Mouse (Mus musculus) cerebellum, postnatal 36 days (tissue): ENCODE results near the gene Dus4l.
"Not testable (repeated sequence)": the region's sequence is repeated elsewhere in the genome, so short reads cannot be mapped to it uniquely, and the experiment has no call there.

Source experiments
- DNase-seq, 2 experiments: peaks; one replicate each; pipeline ENCODE4 v3.0.0; 2021 to 2022; ENCODE audit warnings: mixed read lengths in 2 of 2

Gene Dus4l

DNA sequence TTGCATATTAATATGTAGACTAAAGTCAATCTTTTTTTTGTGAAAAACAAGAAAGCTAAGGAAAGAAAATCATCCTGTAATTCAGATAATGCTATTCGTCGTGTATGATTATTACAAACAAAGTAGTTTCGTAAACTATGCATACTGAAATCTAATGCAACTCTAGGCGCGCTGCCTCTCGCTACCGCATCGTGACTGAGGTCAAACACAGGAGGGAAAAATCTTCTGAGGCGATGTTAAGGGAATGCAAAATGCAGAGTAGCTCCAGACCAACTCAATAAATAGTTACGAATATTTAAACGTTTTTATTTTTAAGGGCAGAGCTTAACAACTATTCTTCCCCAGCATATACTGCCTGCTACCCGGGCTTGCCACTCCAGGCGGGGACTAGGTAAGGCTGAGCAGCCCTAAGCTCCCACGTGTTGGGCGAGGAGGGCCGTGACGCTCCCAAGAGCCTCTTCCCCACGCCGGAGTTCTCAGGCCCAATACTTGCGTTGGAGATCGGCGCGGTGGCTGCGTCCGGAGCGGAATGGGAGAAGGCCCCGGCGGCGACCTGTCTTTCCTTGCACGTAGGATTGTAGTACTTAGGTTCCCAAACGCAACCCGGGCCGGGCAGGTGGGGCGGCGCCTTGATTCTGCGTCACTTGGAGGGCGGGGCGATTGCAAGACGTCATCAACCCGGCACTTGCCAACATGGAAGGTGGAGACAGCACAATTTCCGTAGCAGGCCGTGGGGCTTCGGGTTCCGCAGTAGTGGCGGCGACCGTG is at the start of gene Dus4l, which contains the start of gene Cog5:
Dus4l (minus strand) TSS at position 630 of the 768 bp plus-strand sequence.
Cog5 (plus strand) TSS at position 673 of the 768 bp plus-strand sequence.
- DNase-seq, result peak; percentile 97 to 99

- no peak for DNase-seq
Measured at GRCm38 (mm10) chr12:31703904-31704303, 49.3 kb upstream of the Dus4l start.

DNA sequence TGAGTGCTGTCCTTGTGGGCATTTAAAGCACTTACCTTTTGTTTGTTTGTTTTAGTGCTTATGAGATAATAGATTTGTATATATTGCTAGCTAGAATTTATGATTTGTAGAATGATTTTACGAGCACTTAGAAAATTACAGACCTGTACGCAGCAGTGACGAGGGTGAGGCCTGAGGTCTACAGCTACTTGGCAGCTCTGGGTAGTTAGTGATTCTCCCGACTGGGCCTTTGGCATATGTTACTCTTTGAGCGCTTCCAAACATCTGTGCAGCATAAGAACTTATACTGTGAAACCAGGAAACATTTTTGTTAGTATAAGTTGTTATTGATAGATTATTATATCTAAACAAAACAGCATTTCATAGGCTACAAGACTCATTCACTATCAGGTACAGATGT is 46.8 kb upstream of the Dus4l start:
- DNase-seq, result no peak

- DNase-seq, result no peak
Measured at GRCm38 (mm10) chr12:31700623-31701347, 46.2 kb upstream of the Dus4l start.

DNA sequence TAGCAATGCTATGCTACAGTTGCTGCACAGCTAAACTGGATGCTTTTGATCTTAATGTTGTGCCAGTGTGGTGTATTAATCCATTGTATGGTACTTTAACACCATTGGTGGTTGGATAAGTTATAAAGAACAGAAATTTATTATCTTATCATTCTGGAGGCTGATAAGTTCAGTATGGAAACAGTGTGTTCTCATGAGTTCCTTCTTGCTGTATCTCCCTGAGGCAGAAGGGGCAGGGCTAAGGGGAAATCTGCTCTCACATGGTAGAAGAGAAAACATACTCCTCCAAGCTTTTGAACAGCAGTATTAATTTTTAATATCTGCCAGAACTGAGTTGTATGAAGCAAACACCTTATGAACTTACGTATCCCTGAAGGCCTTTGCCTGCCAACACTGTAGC is 38.7 kb upstream of the Dus4l start:
- DNase-seq, result no peak

DNA sequence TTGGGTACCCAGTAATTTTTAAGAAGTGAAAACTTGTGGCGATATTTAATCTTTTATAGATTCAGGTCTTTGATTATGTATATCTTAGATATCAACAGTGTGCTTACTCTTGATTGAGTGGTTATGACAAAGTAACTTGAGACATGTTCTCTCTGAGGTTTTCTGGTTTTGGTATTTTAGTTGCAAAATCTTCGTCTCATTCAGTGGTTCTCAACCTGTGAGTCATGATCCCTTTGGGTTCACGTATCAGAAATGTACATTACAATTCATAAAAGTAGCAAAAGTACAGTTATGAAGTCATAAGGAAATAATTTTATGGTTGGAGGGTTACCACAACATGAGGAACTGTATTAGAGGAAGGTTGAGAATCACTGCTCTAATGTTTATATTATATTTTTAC is 32.1 kb upstream of the Dus4l start:
- DNase-seq, result no peak

GRCm38 (mm10) chr12:31667187-31667586 is 12.6 kb upstream of the Dus4l start:
- DNase-seq, result no peak

DNA sequence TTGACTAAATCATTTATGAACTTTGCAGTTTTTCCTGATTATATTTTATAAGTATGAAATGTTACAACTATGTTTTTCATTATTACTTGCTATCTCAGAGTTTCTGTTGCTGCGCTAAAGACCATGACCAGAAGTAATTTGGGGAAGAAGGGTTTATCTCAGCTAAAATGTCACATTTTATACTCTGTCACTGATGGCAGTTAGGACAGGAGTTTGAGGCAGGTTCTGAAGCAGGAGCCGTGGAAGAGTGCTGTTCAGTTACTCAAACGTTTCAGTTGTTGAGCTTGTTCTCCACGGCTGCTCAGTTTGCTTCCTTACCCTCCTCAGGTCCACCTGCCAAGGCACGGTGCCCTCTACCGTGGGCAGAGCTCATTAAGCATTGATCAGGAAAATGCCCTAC is 11.4 kb upstream of the Dus4l start:
- no peak for DNase-seq

DNA sequence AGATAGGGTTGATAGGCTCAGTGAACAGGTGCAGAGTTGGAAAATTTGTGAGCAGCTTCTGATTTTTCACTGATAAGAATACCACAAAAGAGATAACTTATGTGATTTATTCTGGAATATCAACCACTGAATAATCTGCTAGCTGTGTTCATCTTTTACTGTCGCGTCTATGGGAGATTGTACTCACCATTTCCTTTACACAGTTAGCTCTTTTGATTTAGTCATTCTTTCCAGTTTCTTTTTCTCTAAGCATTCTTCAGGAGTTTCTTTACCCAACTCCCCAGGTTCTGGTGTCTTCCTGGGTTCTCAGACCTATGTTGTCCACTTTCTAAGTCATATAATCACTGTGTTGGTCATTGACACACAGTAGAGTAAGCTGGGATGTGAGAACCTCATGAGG is 2.2 kb upstream of the Dus4l start:
- DNase-seq, result no peak

DNA sequence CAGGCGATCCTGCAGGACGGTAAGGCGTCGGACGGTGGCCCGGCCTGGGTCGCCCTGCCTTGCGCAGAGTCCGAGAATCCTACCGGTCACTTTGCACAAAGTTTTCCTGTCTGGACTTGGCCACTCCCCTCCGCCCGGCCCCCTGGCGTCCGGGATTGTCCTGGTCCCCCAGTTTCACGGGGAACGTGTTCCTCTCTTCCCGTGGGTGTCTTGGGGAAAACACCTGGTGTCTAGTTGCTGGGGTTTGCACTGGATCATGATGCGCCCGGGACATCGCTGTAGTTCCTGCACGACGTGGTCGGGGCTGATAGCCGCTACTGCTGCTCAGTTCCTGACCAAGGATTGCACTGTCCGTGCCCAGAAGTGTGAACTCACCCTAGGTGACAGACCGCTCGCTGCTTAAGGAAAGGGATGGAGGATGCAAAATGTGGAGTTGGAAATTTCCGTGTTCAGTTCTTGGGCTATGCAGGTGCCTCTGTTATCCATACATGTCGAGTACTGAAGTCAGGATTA is 395 bp upstream of the Dus4l start:
- DNase-seq, result no peak

GRCm38 (mm10) chr12:31653611-31654010 is 1.0 kb downstream of the Dus4l start:
- DNase-seq, result no peak

GRCm38 (mm10) chr12:31635240-31635607 is 19.4 kb downstream of the Dus4l start:
- DNase-seq, result no peak

GRCm38 (mm10) chr12:31634343-31635239 is 20.0 kb downstream of the Dus4l start, which contains the start of gene Bcap29:
Bcap29 (minus strand) TSS chr12:31634658.
- peak; percentile 74 to 85 for DNase-seq

DNA sequence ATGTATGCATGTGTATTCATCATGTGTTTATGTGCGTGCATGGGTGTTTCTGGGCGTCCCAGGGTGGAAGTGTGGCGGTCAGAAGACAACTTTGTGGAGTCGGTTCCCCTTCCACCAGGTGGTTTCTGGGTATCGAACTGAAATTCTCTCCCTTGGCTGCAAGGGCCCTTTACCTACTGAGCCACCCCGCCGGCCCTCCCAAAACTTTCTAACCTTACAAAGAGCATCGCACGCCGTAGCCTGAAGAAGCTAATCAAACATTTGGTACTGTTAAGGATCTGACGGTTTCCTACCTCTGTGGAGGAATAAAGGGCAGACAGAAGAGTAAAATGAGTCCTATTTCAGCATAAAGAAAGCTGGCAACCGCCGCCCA is 20.7 kb downstream of the Dus4l start:
- DNase-seq, result peak in 1 of 2 experiments; percentile 21

DNA sequence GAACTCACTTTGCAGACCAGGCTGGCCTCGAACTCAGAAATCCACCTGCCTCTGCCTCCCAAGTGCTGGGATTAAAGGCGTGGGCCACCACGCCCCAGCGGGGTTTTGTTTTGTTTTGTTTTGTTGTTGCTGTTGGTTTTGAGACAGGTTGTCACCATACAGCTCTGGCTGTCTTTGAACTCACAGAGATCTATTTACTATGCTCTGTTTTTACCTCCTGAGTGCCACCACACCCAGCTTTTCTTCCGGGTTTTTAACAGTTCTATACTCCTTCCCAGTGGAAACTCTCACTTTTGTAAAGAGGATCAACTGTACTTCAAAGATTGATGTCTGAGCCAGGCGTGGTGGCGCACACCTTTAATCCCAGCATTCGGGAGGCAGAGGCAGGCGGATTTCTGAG is 26.2 kb downstream of the Dus4l start:
- not testable (repeated sequence) for DNase-seq

DNA sequence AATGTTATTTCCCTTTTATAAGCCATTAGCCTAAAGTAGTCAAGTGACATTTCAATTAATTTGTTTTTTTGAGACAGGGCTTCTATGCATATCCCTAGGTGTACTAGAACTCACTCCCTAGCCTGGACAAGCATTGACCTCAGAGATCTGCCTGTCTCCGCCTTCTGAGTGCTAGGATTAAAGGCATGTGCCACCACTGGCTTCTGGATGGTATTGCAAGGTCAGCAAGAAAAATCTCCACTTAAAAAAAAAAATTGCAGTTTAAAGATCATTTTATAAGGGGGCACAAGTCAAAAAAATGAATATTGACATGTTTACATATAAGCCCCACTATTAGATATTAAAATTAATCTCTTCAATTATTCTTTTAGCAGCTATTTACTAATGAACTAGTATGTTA is 29.6 kb downstream of the Dus4l start:
- DNase-seq, result no peak

- no peak for DNase-seq
Measured at GRCm38 (mm10) chr12:31620106-31620505, 34.5 kb downstream of the Dus4l start.

GRCm38 (mm10) chr12:31613353-31613752 is 41.3 kb downstream of the Dus4l start:
- no peak for DNase-seq

DNA sequence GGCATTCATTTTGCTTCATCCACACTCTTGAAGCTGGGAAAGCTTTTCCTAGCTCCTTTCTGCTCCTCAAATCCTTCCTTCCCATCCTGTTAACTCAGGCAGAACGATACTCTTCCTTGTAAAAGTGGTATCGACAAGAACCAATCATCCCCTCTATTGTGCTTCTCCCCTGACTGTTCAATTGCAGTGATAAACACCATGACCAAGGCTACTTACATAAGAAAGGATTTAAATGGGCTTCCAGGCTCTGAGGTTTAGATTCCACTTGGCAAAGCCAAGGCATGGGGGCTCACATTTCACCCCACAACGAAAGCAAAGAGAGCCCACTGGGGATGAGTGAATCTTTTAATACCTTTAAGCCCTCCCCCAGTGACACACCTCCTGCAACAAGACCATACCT is 46.5 kb downstream of the Dus4l start:
- DNase-seq, result no peak

GRCm38 (mm10) chr12:31604894-31605293 is 49.7 kb downstream of the Dus4l start:
- DNase-seq, result peak; percentile 8 to 22

- DNase-seq, result no peak
Measured at GRCm38 (mm10) chr12:31603586-31603985, 51.0 kb downstream of the Dus4l start.

GRCm38 (mm10) chr12:31594296-31594695 is 60.3 kb downstream of the Dus4l start:
- no peak for DNase-seq

DNA sequence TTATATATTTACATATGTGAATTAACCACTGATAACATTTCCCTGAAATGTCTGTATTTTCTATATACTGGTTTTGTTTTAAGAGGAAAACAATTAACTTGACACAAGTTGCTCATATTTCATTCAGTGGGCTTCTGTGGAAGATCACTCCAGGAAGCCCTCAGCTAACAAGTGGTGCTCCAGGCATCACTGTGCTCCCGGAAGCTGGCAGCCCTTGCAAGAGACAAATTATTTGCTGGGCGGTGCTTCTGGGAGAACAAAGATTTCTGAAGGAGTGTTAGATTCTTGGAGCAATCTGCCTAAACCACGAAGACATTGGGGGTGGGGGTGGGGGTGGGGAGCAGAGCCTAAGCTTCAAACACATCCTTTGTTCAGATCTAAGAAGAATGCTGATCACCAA is 62.6 kb downstream of the Dus4l start:
- no peak for DNase-seq
